Mouse (Mus musculus) small intestine, adult 2 months (tissue): Measurements from ENCODE around the gene Mbd5. TPM values are rescaled to one million over a fixed set of nuclear protein-coding genes. Genes with fewer than 3 reads are reported as not detected.

Experiments used
- H3K27ac ChIP-seq: fragments of 200-500 bp; 2 replicates; pipeline ENCODE4 v1.5.1; 2012; ENCODE audit warnings: low read depth, low read length, control low read depth, inconsistent platforms; ENCODE audit not compliant: insufficient read depth
- H3K27me3 ChIP-seq: fragments of 200-500 bp; 2 replicates; pipeline ENCODE4 v1.6.1; 2012; ENCODE audit warnings: mild to moderate bottlenecking, moderate library complexity, low read length, inconsistent platforms; ENCODE audit not compliant: control insufficient read depth, insufficient read depth
- H3K36me3 ChIP-seq: fragments of 200-500 bp; 2 replicates; pipeline ENCODE4 v1.6.1; 2012; ENCODE audit warnings: mild to moderate bottlenecking, low read length, control low read depth, inconsistent platforms; ENCODE audit not compliant: control insufficient read depth, insufficient read depth
- H3K4me1 ChIP-seq: fragments of 200-500 bp; 2 replicates; pipeline ENCODE4 v1.6.1; 2012; ENCODE audit warnings: low read length, inconsistent platforms, mixed read lengths; ENCODE audit not compliant: control insufficient read depth, insufficient read depth, insufficient read length
- H3K4me3 ChIP-seq: fragments of 200-500 bp; 2 replicates; pipeline ENCODE4 v1.5.1; 2012; ENCODE audit warnings: low read depth, mild to moderate bottlenecking, control low read depth, inconsistent platforms, low read length, moderate library complexity
- CTCF ChIP-seq: fragments of 200-500 bp; IDR thresholded peaks from 2 replicates; pipeline ENCODE4 v1.5.1; 2012; ENCODE audit warnings: low read depth, mild to moderate bottlenecking, control low read depth, inconsistent platforms, low read length, moderate library complexity, mixed read lengths; ENCODE audit not compliant: insufficient replicate concordance, insufficient read length; ENCODE audit errors: extremely low read depth
- POLR2A ChIP-seq: fragments of 200-500 bp; IDR thresholded peaks from 2 replicates; pipeline ENCODE4 v1.6.1; 2012; ENCODE audit warnings: low read depth, mild to moderate bottlenecking, control low read depth, inconsistent platforms, low read length, moderate library complexity
- WGBS: fragments of 180-500 bp; shearing (Covaris S2); methylation state at CpG from one replicate; pipeline ENCODE4 v1.1.7; 2018; 5-methylcytosine and 5-hydroxymethylcytosine counted together
- polyA plus RNA-seq: library from polyadenylated mRNA; depleted of rRNA; stranded (reverse); fragments of >200 nt; gene quantifications from 2 replicates; pipeline ENCODE4 v1.2.3, GENCODE M21; 2012; rRNA removed

Mbd5 gene
- polyA plus RNA-seq, result 1.5 and 3.4 TPM in 2 replicates

- TF ChIP-seq CTCF (no peak), POLR2A (peak; percentile 58)
- H3K4me3 ChIP-seq, result peak within 1 kb of the TSS; percentile 97
- no peaks in the 10 kb centered on the region for H3K27me3 ChIP-seq
- peak within 1 kb of the TSS; percentile 86 for H3K27ac ChIP-seq
- H3K4me1 ChIP-seq, result no peaks in the 10 kb centered on the region
- no peaks in the 10 kb centered on the region for H3K36me3 ChIP-seq
- under 1% methylated on average over 49 of the region's 49 CpGs for WGBS
These were observed at the start of gene Mbd5 for GRCm38 (mm10) chr2:48948841-48949584. Gene Mbd5 (plus strand): TSS chr2:48949508.

DNA sequence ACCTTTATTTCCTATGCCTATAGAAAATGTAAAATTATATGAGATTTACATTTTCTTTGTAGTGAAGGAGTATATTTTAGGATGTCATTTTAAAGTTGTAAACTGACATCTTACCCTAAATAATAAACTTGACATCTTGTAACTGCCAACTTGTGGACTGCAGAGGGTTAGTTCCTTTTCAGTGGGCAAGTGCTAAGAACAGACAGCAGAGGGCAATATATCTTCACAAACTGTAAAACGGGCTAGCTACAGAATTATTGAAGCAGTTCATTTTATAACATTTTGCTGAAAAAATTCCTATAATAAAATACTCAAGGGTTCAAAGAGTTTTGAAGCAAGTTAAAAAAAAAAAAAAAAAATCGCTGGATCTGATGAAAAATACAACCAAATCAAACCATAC lies 40.4 kb upstream of the Mbd5 start:
- Histone ChIP-seq H3K27ac (no peak overlapping the region), H3K4me1 (no peaks in the 10 kb centered on the region), H3K36me3 (peaks cover 28% of the 10 kb centered on the region), H3K27me3 (no peaks in the 10 kb centered on the region), H3K4me3 (no peak overlapping the region)
- 39% methylated on average over 2 of the region's 2 CpGs for WGBS
- TF ChIP-seq CTCF (no peak), POLR2A (no peak)

- Histone ChIP-seq H3K36me3 (peaks cover 21% of the 10 kb centered on the region), H3K4me1 (no peaks in the 10 kb centered on the region), H3K4me3 (no peak overlapping the region), H3K27me3 (no peaks in the 10 kb centered on the region), H3K27ac (no peak overlapping the region)
- WGBS, result 69% methylated on average over 1 of the region's 1 CpGs
- TF ChIP-seq CTCF (no peak), POLR2A (no peak)
These were observed 35.1 kb upstream of the Mbd5 start for GRCm38 (mm10) chr2:48914185-48914584.

- no peak overlapping the region for H3K27ac ChIP-seq
These were observed 33.5 kb upstream of the Mbd5 start for GRCm38 (mm10) chr2:48915832-48916231.

GRCm38 (mm10) chr2:48935058-48935457 lies 14.2 kb upstream of the Mbd5 start:
- WGBS, result 58% methylated on average over 2 of the region's 2 CpGs
- H3K4me1 ChIP-seq, result no peaks in the 10 kb centered on the region
- H3K36me3 ChIP-seq, result peaks cover 23% of the 10 kb centered on the region
- no peaks in the 10 kb centered on the region for H3K27me3 ChIP-seq
- H3K4me3 ChIP-seq, result no peak overlapping the region
- TF ChIP-seq CTCF (no peak), POLR2A (no peak)
- H3K27ac ChIP-seq, result no peak overlapping the region

More at GRCm38 (mm10) chr2:48915832-48916231, 33.5 kb upstream of the Mbd5 start:
- H3K4me3 ChIP-seq, result no peak overlapping the region
- H3K36me3 ChIP-seq, result peaks cover 19% of the 10 kb centered on the region
- TF ChIP-seq CTCF (no peak), POLR2A (no peak)
- H3K27me3 ChIP-seq, result no peaks in the 10 kb centered on the region
- no peaks in the 10 kb centered on the region for H3K4me1 ChIP-seq

DNA sequence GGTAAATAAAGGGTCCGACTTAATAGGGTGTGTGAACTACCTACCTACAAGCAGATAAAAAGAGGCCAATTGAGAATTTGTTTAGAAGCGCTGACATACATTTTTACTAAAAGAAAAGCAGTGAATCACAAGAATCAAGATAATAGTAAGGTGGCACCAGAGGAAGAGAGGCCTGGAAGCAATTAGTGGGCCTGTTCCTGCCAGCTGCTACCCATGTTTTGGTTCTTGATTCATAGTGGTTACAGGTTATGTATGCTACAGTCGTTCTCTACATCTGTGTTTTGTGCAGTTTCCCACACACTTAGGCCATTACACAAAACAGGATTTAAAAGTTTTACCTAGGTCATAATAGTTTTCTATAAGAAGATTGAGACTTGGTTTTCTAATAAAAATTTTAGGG lies 1.5 kb upstream of the Mbd5 start:
- H3K27ac ChIP-seq, result no peak overlapping the region
- TF ChIP-seq POLR2A (no peak), CTCF (no peak)
- WGBS, result 30% methylated on average over 3 of the region's 3 CpGs
- no peaks in the 10 kb centered on the region for H3K36me3 ChIP-seq
- no peaks in the 10 kb centered on the region for H3K27me3 ChIP-seq
- H3K4me3 ChIP-seq, result no peak overlapping the region
- no peaks in the 10 kb centered on the region for H3K4me1 ChIP-seq

GRCm38 (mm10) chr2:48949743-48950251 lies 489 bp downstream of the Mbd5 start:
- under 1% methylated on average over 9 of the region's 9 CpGs for WGBS
- H3K27me3 ChIP-seq, result no peaks in the 10 kb centered on the region

GRCm38 (mm10) chr2:48950252-48950315 lies 776 bp downstream of the Mbd5 start, which contains the start of gene Orc4:
Gene Orc4 (minus strand): TSS chr2:48950277.
- Histone ChIP-seq H3K27me3 (no peaks in the 10 kb centered on the region), H3K4me1 (no peaks in the 10 kb centered on the region), H3K27ac (peak within 1 kb of the TSS; percentile 86), H3K36me3 (no peaks in the 10 kb centered on the region), H3K4me3 (peak within 1 kb of the TSS; percentile 97)
- WGBS, result 0% methylated on average over 2 of the region's 2 CpGs
- TF ChIP-seq POLR2A (no peak; the same call in 1 of the 2 replicates), CTCF (no peak)

More at GRCm38 (mm10) chr2:48949743-48950251, 489 bp downstream of the Mbd5 start:
- H3K4me1 ChIP-seq, result no peaks in the 10 kb centered on the region
- no peaks in the 10 kb centered on the region for H3K36me3 ChIP-seq
- peak overlapping the region; percentile 86 for H3K27ac ChIP-seq
- TF ChIP-seq CTCF (no peak), POLR2A (peak; percentile 43; the same call in 1 of the 2 replicates)
- peak overlapping the region; percentile 97 for H3K4me3 ChIP-seq
